Mouse (Mus musculus): ENCODE measurements around the gene Faf2. TPM values are rescaled to one million over a fixed set of nuclear protein-coding genes. Genes with fewer than 3 reads are reported as not detected.
A peak's percentile ranks its signal among the peaks of the same experiment; 100 is the strongest.

Gene Faf2
- 76.3 and 108 TPM in 2 replicates for total RNA-seq (2012; rRNA removed)

DNA sequence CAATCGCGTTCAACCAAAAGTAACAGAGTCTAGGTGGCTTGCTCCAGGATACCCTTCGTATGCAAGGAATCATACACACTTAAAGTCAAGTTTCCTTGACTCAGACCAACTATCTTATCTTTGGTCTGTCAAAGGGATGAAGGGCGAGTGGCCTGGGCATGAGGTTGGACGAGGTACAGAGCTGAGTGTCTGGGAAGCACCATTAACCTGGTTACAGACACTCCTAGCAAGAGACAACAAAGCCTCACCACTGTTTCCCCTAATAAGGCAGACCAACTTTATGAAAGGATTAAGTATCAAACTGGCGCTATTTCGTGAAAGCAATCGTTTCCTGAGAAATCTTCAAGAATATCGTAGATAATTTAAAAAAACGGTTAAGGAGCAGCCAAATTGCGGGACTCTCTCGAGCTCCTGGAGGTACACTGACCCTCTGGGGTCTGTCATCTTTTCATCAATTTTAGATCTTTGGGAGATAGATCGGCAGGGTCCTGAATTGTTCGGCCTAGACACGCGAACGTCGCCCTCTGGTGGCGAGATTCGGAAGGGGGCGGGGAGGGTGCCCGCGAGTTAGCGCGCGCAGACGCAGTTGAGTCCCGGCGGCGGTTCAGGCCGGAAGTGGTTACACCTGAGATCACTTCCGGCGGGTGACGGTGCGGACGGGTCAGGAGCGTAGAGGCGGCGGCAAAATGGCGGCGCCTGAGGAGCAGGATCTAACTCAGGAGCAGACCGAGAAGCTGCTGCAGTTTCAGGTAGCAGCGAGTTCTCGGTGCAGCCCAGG is at the start of gene Faf2:
Faf2 (plus strand) TSS at position 630 of the 778 bp plus-strand sequence.
- no peaks in the 10 kb centered on the region for H3K36me3 ChIP-seq (ENCODE audit: control insufficient read depth, insufficient read depth, low read length, poor library complexity, severe bottlenecking)
- peak within 1 kb of the TSS; percentile 99 for H3K9ac ChIP-seq (ENCODE audit: insufficient read depth, low read depth, low read length, poor library complexity, severe bottlenecking)
- no peaks in the 10 kb centered on the region for H3K9me3 ChIP-seq (ENCODE audit: control insufficient read depth, insufficient read depth, low read depth, low read length)
- H3K4me3 ChIP-seq (ENCODE audit: insufficient read depth in 1 of 2, low read depth in 1 of 2, low read length in 2 of 2, poor library complexity in 1 of 2, severe bottlenecking in 1 of 2) = peak within 1 kb of the TSS; percentile 92 to 97
- peak; percentile 95 for DNase-seq (ENCODE audit: low read depth, low spot score)
- in situ Hi-C loops (cut with MboI; ENCODE audit: low sequenced_read_pairs in 2 of 2, unreplicated experiment in 2 of 2) = no loop called here
- peaks cover 1 to 2% of the 10 kb centered on the region in 2 experiments; a peak in 1 of 4 replicates for H3K4me1 ChIP-seq (ENCODE audit: control insufficient read depth in 2 of 2, insufficient read depth in 2 of 2, low read length in 2 of 2, poor library complexity in 1 of 2)
- TF ChIP-seq ZC3H11A (IDR thresholded peaks at IDR 0.05; ENCODE audit: borderline replicate concordance, low read depth, low read length) = no peak
- TF ChIP-seq CHD2 (IDR thresholded peaks at IDR 0.05; ENCODE audit: low read depth, low read length) = peak; percentile 87
- peak; percentile 73; the same call in 1 of the 2 replicates for TF ChIP-seq HCFC1 (IDR thresholded peaks at IDR 0.05; ENCODE audit: borderline replicate concordance, insufficient read depth, low read length)
- TF ChIP-seq ZNF384 (IDR thresholded peaks at IDR 0.05; ENCODE audit: low read depth, low read length) = no peak
- H3K27ac ChIP-seq (ENCODE audit: insufficient read depth, low read depth, low read length, poor library complexity, severe bottlenecking) = peak within 1 kb of the TSS; percentile 94

- TF ChIP-seq HCFC1 (IDR thresholded peaks at IDR 0.05; ENCODE audit: borderline replicate concordance, insufficient read depth, low read length) (no peak), CHD2 (IDR thresholded peaks at IDR 0.05; ENCODE audit: low read depth, low read length) (no peak), MAFK (IDR thresholded peaks at IDR 0.05; ENCODE audit: insufficient read depth, low read depth, low read length) (no peak), ZC3H11A (IDR thresholded peaks at IDR 0.05; ENCODE audit: borderline replicate concordance, low read depth, low read length) (no peak), ZNF384 (IDR thresholded peaks at IDR 0.05; ENCODE audit: low read depth, low read length) (no peak)
- Histone ChIP-seq H3K9ac (ENCODE audit: insufficient read depth, low read depth, low read length, poor library complexity, severe bottlenecking) (no peak overlapping the region), H3K4me3 (ENCODE audit: insufficient read depth in 1 of 2, low read depth in 1 of 2, low read length in 2 of 2, poor library complexity in 1 of 2, severe bottlenecking in 1 of 2) (no peak overlapping the region), H3K9me3 (ENCODE audit: control insufficient read depth, insufficient read depth, low read depth, low read length) (no peaks in the 10 kb centered on the region), H3K27ac (ENCODE audit: insufficient read depth, low read depth, low read length, poor library complexity, severe bottlenecking) (no peak overlapping the region), H3K36me3 (ENCODE audit: control insufficient read depth, insufficient read depth, low read length, poor library complexity, severe bottlenecking) (no peaks in the 10 kb centered on the region), H3K4me1 (ENCODE audit: control insufficient read depth in 2 of 2, insufficient read depth in 2 of 2, low read length in 2 of 2, poor library complexity in 1 of 2) (peaks cover 7 to 10% of the 10 kb centered on the region in 2 experiments; a peak in 3 of 4 replicates)
- no peak for DNase-seq (ENCODE audit: low read depth, low spot score)
- in situ Hi-C loops (cut with MboI; ENCODE audit: low sequenced_read_pairs in 2 of 2, unreplicated experiment in 2 of 2) = no loop called here
Measured at GRCm38 (mm10) chr13:54572621-54573020, 49.0 kb upstream of the Faf2 start.

DNA sequence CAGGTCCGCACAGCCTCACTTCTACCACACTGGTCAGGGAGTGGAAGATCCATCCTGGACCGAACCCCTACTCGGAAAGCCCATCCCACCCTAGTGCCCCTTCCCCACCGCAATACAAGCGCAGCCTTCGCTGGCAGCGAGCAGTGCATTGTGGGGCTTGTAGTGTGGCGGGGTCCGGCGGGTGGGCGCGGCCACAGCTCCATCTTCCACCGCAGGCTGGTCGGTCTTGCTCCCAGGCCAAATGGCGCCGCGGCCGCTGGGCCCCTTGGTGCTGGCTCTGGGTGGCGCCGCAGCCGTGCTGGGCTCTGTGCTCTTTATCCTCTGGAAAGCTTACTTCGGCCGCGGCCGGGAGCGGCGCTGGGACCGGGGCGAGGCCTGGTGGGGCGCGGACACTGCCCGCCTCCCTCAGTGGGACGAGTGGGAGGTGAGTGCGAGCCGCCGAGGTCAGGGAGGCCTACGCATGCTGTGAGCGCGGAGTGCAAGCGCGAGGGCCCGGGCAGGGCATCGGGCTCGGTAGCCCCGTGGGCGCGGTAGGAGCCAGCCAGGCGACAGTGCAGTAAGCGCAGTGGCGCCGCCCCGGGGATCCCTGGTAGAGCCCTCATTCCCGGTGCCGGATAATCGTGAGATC is 46.6 kb upstream of the Faf2 start, which contains the start of gene Arl10:
Arl10 (plus strand) TSS at position 162 of the 628 bp plus-strand sequence.
- Histone ChIP-seq H3K9me3 (ENCODE audit: control insufficient read depth, insufficient read depth, low read depth, low read length) (no peaks in the 10 kb centered on the region), H3K9ac (ENCODE audit: insufficient read depth, low read depth, low read length, poor library complexity, severe bottlenecking) (peak within 1 kb of the TSS; percentile 93), H3K4me3 (ENCODE audit: insufficient read depth in 1 of 2, low read depth in 1 of 2, low read length in 2 of 2, poor library complexity in 1 of 2, severe bottlenecking in 1 of 2) (peak within 1 kb of the TSS; percentile 89 to 92), H3K27ac (ENCODE audit: insufficient read depth, low read depth, low read length, poor library complexity, severe bottlenecking) (no peak within 1 kb of the TSS), H3K4me1 (ENCODE audit: control insufficient read depth in 2 of 2, insufficient read depth in 2 of 2, low read length in 2 of 2, poor library complexity in 1 of 2) (peaks cover 2 to 9% of the 10 kb centered on the region in 2 experiments; a peak in 1 of 4 replicates), H3K36me3 (ENCODE audit: control insufficient read depth, insufficient read depth, low read length, poor library complexity, severe bottlenecking) (peaks cover 3% of the 10 kb centered on the region; the same call in 1 of the 2 replicates)
- in situ Hi-C loops (cut with MboI; ENCODE audit: low sequenced_read_pairs in 2 of 2, unreplicated experiment in 2 of 2) = no loop called here
- DNase-seq (ENCODE audit: low read depth, low spot score) = no peak
- TF ChIP-seq CHD2 (IDR thresholded peaks at IDR 0.05; ENCODE audit: low read depth, low read length) = no peak
- TF ChIP-seq HCFC1 (IDR thresholded peaks at IDR 0.05; ENCODE audit: borderline replicate concordance, insufficient read depth, low read length) = peak; percentile 89

DNA sequence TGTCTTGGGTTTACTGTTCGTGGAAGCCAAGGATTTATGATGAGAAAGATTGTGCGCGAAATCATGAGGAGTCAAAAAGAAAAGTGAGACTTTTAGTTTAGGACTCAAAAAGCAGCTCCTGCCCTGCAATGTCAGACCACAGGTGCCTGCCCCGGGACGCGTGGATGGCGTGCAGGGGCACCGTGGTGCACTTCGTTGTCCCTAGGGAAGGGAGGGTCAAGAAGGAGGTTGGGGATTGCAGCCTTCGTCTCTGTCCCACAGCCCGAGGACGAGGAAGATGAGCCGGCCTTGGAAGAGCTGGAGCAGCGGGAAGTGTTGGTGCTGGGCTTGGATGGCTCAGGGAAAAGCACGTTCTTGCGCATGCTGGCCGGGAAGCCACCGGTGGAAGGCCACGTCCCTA is 46.1 kb upstream of the Faf2 start:
- Histone ChIP-seq H3K9me3 (ENCODE audit: control insufficient read depth, insufficient read depth, low read depth, low read length) (no peaks in the 10 kb centered on the region), H3K9ac (ENCODE audit: insufficient read depth, low read depth, low read length, poor library complexity, severe bottlenecking) (peak overlapping the region; percentile 93), H3K4me3 (ENCODE audit: insufficient read depth in 1 of 2, low read depth in 1 of 2, low read length in 2 of 2, poor library complexity in 1 of 2, severe bottlenecking in 1 of 2) (peak overlapping the region; percentile 89 to 92), H3K36me3 (ENCODE audit: control insufficient read depth, insufficient read depth, low read length, poor library complexity, severe bottlenecking) (peaks cover 3% of the 10 kb centered on the region; the same call in 1 of the 2 replicates), H3K4me1 (ENCODE audit: control insufficient read depth in 2 of 2, insufficient read depth in 2 of 2, low read length in 2 of 2, poor library complexity in 1 of 2) (peaks cover 2 to 9% of the 10 kb centered on the region in 2 experiments; a peak in 1 of 4 replicates), H3K27ac (ENCODE audit: insufficient read depth, low read depth, low read length, poor library complexity, severe bottlenecking) (no peak overlapping the region)
- TF ChIP-seq MAFK (IDR thresholded peaks at IDR 0.05; ENCODE audit: insufficient read depth, low read depth, low read length) = no peak
- TF ChIP-seq CHD2 (IDR thresholded peaks at IDR 0.05; ENCODE audit: low read depth, low read length) = no peak
- no peak for TF ChIP-seq ZC3H11A (IDR thresholded peaks at IDR 0.05; ENCODE audit: borderline replicate concordance, low read depth, low read length)
- no peak for TF ChIP-seq ZNF384 (IDR thresholded peaks at IDR 0.05; ENCODE audit: low read depth, low read length)
- no peak for TF ChIP-seq HCFC1 (IDR thresholded peaks at IDR 0.05; ENCODE audit: borderline replicate concordance, insufficient read depth, low read length)
- in situ Hi-C loops (cut with MboI; ENCODE audit: low sequenced_read_pairs in 2 of 2, unreplicated experiment in 2 of 2) = no loop called here
- DNase-seq (ENCODE audit: low read depth, low spot score) = no peak
